Mouse (Mus musculus): ENCODE measurements around the gene Nr6a1.

DNA sequence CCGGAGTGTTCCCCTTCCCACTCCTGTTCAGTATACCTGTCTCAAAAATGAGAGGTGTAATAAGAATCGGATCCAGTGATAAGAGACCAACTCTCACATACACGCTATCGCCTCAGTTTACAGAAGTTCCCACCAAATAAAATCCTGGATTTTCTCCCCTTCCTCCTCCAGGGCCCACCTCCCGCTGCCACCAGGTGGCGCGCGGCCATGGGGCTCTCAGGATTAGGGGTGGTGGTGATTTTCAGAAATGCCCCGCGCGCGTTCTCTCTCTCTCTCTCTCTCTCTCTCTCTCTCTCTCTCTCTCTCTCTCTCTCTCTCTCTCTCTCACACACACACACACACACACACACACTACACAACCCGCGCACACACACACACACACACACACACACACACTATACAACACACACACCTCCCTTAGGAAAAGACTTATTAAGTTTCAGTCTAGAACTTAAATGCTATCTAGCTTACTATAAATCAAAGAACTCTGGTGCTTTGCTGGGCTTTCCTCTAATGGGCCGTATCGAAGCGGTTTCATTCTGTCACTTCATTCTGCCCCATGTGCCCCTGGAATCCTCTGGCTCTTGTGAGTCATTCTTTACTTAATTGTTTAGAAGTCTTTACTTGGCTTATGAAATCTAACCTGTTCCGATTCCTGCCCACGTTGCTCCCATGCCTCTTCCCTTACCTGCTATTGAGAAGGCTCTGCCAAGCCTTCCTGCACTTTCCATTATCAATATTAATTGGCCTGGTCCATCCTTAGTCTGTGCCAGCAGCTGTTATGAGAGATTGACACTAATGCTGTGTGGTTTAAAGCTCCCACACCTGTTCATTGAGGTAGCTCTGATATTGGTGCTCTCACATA, at the start of gene Nr6a1:
- TF ChIP-seq POLR2A (IDR thresholded peaks at IDR 0.05; ENCODE audit: insufficient read depth, low read depth, low read length) (no peak), CTCF (IDR thresholded peaks at IDR 0.05; ENCODE audit: insufficient read depth, low read depth, low read length) (peak; percentile 91)
